Mouse (Mus musculus): ENCODE measurements around the gene Susd1. TPM values are rescaled to one million over a fixed set of nuclear protein-coding genes. Genes with fewer than 3 reads are reported as not detected.

Gene Susd1
- polyA plus RNA-seq, 1 experiment from 2014 or later, result 1.4 TPM

- Histone ChIP-seq H3K4me2 (ENCODE audit: low read depth, low read length) (no peak overlapping the region), H3K9ac (replicated peaks; ENCODE audit: low read depth, low read length) (no peak overlapping the region), H3K9me3 (ENCODE audit: control insufficient read depth, low read length) (no peaks in the 10 kb centered on the region), H3K27ac (ENCODE audit: low read depth, low read length) (no peak overlapping the region), H3K27me3 (ENCODE audit: control insufficient read depth, insufficient read depth, low read length) (no peaks in the 10 kb centered on the region), H3K4me3 (ENCODE audit: low read depth, low read length) (no peak overlapping the region), H3K4me1 (ENCODE audit: control insufficient read depth, insufficient read depth, low read length) (peaks cover 4% of the 10 kb centered on the region; the same call in 1 of the 2 replicates), H3K36me3 (ENCODE audit: control insufficient read depth, insufficient read depth, low read length) (no peaks in the 10 kb centered on the region)
- no peak for ATAC-seq (ENCODE audit: low read depth)
- 94% methylated on average over 12 of the region's 12 CpGs for WGBS
Measured at GRCm38 (mm10) chr4:59365571-59365970, 72.9 kb downstream of the Susd1 start.

- Histone ChIP-seq H3K36me3 (ENCODE audit: control insufficient read depth, insufficient read depth, low read length) (no peaks in the 10 kb centered on the region), H3K4me3 (ENCODE audit: low read depth, low read length) (no peak overlapping the region), H3K4me1 (ENCODE audit: control insufficient read depth, insufficient read depth, low read length) (peaks cover 4% of the 10 kb centered on the region; the same call in 1 of the 2 replicates), H3K9ac (replicated peaks; ENCODE audit: low read depth, low read length) (no peak overlapping the region), H3K27ac (ENCODE audit: low read depth, low read length) (no peak overlapping the region), H3K27me3 (ENCODE audit: control insufficient read depth, insufficient read depth, low read length) (no peaks in the 10 kb centered on the region), H3K9me3 (ENCODE audit: control insufficient read depth, low read length) (no peaks in the 10 kb centered on the region), H3K4me2 (ENCODE audit: low read depth, low read length) (no peak overlapping the region)
- ATAC-seq (ENCODE audit: low read depth), result peak; percentile 38; the same call in 1 of the 2 replicates
- 42% methylated on average over 10 of the region's 10 CpGs for WGBS
Measured at GRCm38 (mm10) chr4:59364229-59365173, 73.9 kb downstream of the Susd1 start.

GRCm38 (mm10) chr4:59363041-59363440 lies 75.4 kb downstream of the Susd1 start:
- Histone ChIP-seq H3K4me3 (ENCODE audit: low read depth, low read length) (no peak overlapping the region), H3K4me1 (ENCODE audit: control insufficient read depth, insufficient read depth, low read length) (peaks cover 4% of the 10 kb centered on the region; the same call in 1 of the 2 replicates), H3K9ac (replicated peaks; ENCODE audit: low read depth, low read length) (no peak overlapping the region), H3K27ac (ENCODE audit: low read depth, low read length) (no peak overlapping the region), H3K9me3 (ENCODE audit: control insufficient read depth, low read length) (no peaks in the 10 kb centered on the region), H3K36me3 (ENCODE audit: control insufficient read depth, insufficient read depth, low read length) (no peaks in the 10 kb centered on the region), H3K27me3 (ENCODE audit: control insufficient read depth, insufficient read depth, low read length) (no peaks in the 10 kb centered on the region), H3K4me2 (ENCODE audit: low read depth, low read length) (no peak overlapping the region)
- WGBS, result 70% methylated on average over 9 of the region's 9 CpGs
- no peak for ATAC-seq (ENCODE audit: low read depth)

- 0 out of 2 replicates have a peak, but pooled peaks have one; percentile 47 for ATAC-seq (ENCODE audit: low read depth)
- Histone ChIP-seq H3K4me3 (ENCODE audit: low read depth, low read length) (no peak overlapping the region), H3K4me1 (ENCODE audit: control insufficient read depth, insufficient read depth, low read length) (peaks cover 4% of the 10 kb centered on the region; the same call in 1 of the 2 replicates), H3K9ac (replicated peaks; ENCODE audit: low read depth, low read length) (no peak overlapping the region), H3K9me3 (ENCODE audit: control insufficient read depth, low read length) (no peaks in the 10 kb centered on the region), H3K4me2 (ENCODE audit: low read depth, low read length) (no peak overlapping the region; the same call in 1 of the 2 replicates), H3K27ac (ENCODE audit: low read depth, low read length) (no peak overlapping the region), H3K27me3 (ENCODE audit: control insufficient read depth, insufficient read depth, low read length) (no peaks in the 10 kb centered on the region), H3K36me3 (ENCODE audit: control insufficient read depth, insufficient read depth, low read length) (no peaks in the 10 kb centered on the region)
- 2% methylated on average over 15 of the region's 15 CpGs for WGBS
Measured at GRCm38 (mm10) chr4:59360704-59361103, 77.7 kb downstream of the Susd1 start.

GRCm38 (mm10) chr4:59359921-59360320 lies 78.5 kb downstream of the Susd1 start:
- no peak overlapping the region for H3K9ac ChIP-seq (replicated peaks; ENCODE audit: low read depth, low read length)
- no peak overlapping the region for H3K4me2 ChIP-seq (ENCODE audit: low read depth, low read length)
- no peak; the same call in 1 of the 2 replicates for ATAC-seq (ENCODE audit: low read depth)
- H3K36me3 ChIP-seq (ENCODE audit: control insufficient read depth, insufficient read depth, low read length), result no peaks in the 10 kb centered on the region
- WGBS, result 89% methylated on average over 8 of the region's 8 CpGs
- peaks cover 4% of the 10 kb centered on the region; the same call in 1 of the 2 replicates for H3K4me1 ChIP-seq (ENCODE audit: control insufficient read depth, insufficient read depth, low read length)
- no peaks in the 10 kb centered on the region for H3K9me3 ChIP-seq (ENCODE audit: control insufficient read depth, low read length)
- no peak overlapping the region for H3K27ac ChIP-seq (ENCODE audit: low read depth, low read length)
- H3K4me3 ChIP-seq (ENCODE audit: low read depth, low read length), result no peak overlapping the region
- no peaks in the 10 kb centered on the region for H3K27me3 ChIP-seq (ENCODE audit: control insufficient read depth, insufficient read depth, low read length)

GRCm38 (mm10) chr4:59358960-59359359 lies 79.5 kb downstream of the Susd1 start:
- Histone ChIP-seq H3K27me3 (ENCODE audit: control insufficient read depth, insufficient read depth, low read length) (no peaks in the 10 kb centered on the region), H3K9me3 (ENCODE audit: control insufficient read depth, low read length) (no peaks in the 10 kb centered on the region), H3K27ac (ENCODE audit: low read depth, low read length) (no peak overlapping the region), H3K4me2 (ENCODE audit: low read depth, low read length) (no peak overlapping the region), H3K4me1 (ENCODE audit: control insufficient read depth, insufficient read depth, low read length) (no peaks in the 10 kb centered on the region), H3K36me3 (ENCODE audit: control insufficient read depth, insufficient read depth, low read length) (no peaks in the 10 kb centered on the region), H3K4me3 (ENCODE audit: low read depth, low read length) (no peak overlapping the region), H3K9ac (replicated peaks; ENCODE audit: low read depth, low read length) (no peak overlapping the region)
- WGBS, result 85% methylated on average over 10 of the region's 10 CpGs
- no peak for ATAC-seq (ENCODE audit: low read depth)

GRCm38 (mm10) chr4:59355421-59355820 lies 83.0 kb downstream of the Susd1 start:
- Histone ChIP-seq H3K4me2 (ENCODE audit: low read depth, low read length) (no peak overlapping the region), H3K9me3 (ENCODE audit: control insufficient read depth, low read length) (no peaks in the 10 kb centered on the region), H3K27me3 (ENCODE audit: control insufficient read depth, insufficient read depth, low read length) (no peaks in the 10 kb centered on the region), H3K4me3 (ENCODE audit: low read depth, low read length) (no peak overlapping the region), H3K36me3 (ENCODE audit: control insufficient read depth, insufficient read depth, low read length) (no peaks in the 10 kb centered on the region), H3K27ac (ENCODE audit: low read depth, low read length) (no peak overlapping the region), H3K9ac (replicated peaks; ENCODE audit: low read depth, low read length) (no peak overlapping the region), H3K4me1 (ENCODE audit: control insufficient read depth, insufficient read depth, low read length) (no peaks in the 10 kb centered on the region)
- WGBS, result 65% methylated on average over 1 of the region's 1 CpGs
- no peak for ATAC-seq (ENCODE audit: low read depth)

- H3K4me1 ChIP-seq (ENCODE audit: control insufficient read depth, insufficient read depth, low read length), result no peaks in the 10 kb centered on the region
- H3K27ac ChIP-seq (ENCODE audit: low read depth, low read length), result no peak overlapping the region
- H3K36me3 ChIP-seq (ENCODE audit: control insufficient read depth, insufficient read depth, low read length), result no peaks in the 10 kb centered on the region
- ATAC-seq (ENCODE audit: low read depth), result no peak
- no peak overlapping the region for H3K4me2 ChIP-seq (ENCODE audit: low read depth, low read length)
- no peaks in the 10 kb centered on the region for H3K27me3 ChIP-seq (ENCODE audit: control insufficient read depth, insufficient read depth, low read length)
- no peak overlapping the region for H3K9ac ChIP-seq (replicated peaks; ENCODE audit: low read depth, low read length)
- H3K9me3 ChIP-seq (ENCODE audit: control insufficient read depth, low read length), result no peaks in the 10 kb centered on the region
- 93% methylated on average over 3 of the region's 3 CpGs for WGBS
- no peak overlapping the region for H3K4me3 ChIP-seq (ENCODE audit: low read depth, low read length)
Measured at GRCm38 (mm10) chr4:59354666-59355065, 83.8 kb downstream of the Susd1 start.

- Histone ChIP-seq H3K27me3 (ENCODE audit: control insufficient read depth, insufficient read depth, low read length) (no peaks in the 10 kb centered on the region), H3K9me3 (ENCODE audit: control insufficient read depth, low read length) (no peaks in the 10 kb centered on the region), H3K4me2 (ENCODE audit: low read depth, low read length) (no peak overlapping the region), H3K4me1 (ENCODE audit: control insufficient read depth, insufficient read depth, low read length) (no peaks in the 10 kb centered on the region), H3K27ac (ENCODE audit: low read depth, low read length) (no peak overlapping the region), H3K9ac (replicated peaks; ENCODE audit: low read depth, low read length) (no peak overlapping the region), H3K4me3 (ENCODE audit: low read depth, low read length) (no peak overlapping the region), H3K36me3 (ENCODE audit: control insufficient read depth, insufficient read depth, low read length) (no peaks in the 10 kb centered on the region)
- no peak for ATAC-seq (ENCODE audit: low read depth)
- WGBS, result 85% methylated on average over 7 of the region's 7 CpGs
Measured at GRCm38 (mm10) chr4:59351938-59352337, 86.5 kb downstream of the Susd1 start.

All from neural tube, embryonic 14.5 days (tissue).